Mouse (Mus musculus) layer of hippocampus, postnatal 10 days (tissue): ENCODE measurements at regions not wholly inside any gene's neighbourhood (a gene's known extent, or its start where the extent isn't known, plus 50 kb on each side); places are given as distances from the start of the nearest gene placed in this dataset.

Source experiments
- DNase-seq, 2 experiments: peaks; one replicate each; pipeline ENCODE4 v3.0.0; 2021; ENCODE audit warnings: low spot score in 2 of 2

DNA sequence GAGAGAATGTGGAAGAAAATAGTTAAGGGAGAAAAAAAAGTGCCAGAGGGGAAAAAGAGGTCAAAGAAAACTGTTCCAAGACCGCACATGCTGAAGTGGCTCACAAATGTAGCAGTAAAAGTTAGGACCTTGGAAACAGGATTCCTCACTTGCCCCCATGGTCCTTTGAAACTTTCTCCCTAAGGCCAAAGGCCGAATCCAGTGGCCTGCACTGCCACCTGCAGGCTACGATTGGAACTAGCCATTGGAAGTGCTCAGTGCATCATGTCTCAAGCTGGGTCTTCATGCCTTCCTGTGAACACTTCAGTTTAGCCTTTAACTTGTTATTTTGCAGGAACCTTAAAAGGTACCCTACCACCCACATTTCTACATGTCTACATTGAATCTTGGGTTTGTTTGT, 56.3 kb upstream of the Mctp2 start:
- DNase-seq: peak; percentile 71 to 75

GRCm38 (mm10) chr7:72391323-72391722, 84.9 kb upstream of the Mctp2 start:
- peak in 1 of 2 experiments; percentile 23 for DNase-seq

DNA sequence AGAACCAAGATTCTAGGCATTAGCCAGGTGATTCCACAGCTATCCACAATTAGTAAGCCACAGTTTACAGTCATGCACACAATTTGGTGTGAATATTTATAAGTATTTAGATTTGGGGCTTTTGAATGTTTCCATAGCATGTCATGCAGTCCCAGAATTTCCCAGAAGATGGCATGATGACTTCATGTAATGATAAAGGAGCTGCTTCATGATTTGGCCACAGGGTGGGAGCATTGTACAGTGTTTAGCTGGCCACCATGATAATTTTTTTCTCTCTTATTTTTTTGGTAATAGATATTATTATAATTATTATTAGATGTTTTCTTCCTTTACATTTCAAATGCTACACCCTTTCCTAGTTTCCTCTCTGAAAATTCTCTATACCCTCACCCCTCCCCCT, 93.6 kb upstream of the Mctp2 start:
- peak; percentile 72 to 77 for DNase-seq

GRCm38 (mm10) chr7:72406131-72406530, 99.7 kb upstream of the Mctp2 start:
- DNase-seq: no peak

DNA sequence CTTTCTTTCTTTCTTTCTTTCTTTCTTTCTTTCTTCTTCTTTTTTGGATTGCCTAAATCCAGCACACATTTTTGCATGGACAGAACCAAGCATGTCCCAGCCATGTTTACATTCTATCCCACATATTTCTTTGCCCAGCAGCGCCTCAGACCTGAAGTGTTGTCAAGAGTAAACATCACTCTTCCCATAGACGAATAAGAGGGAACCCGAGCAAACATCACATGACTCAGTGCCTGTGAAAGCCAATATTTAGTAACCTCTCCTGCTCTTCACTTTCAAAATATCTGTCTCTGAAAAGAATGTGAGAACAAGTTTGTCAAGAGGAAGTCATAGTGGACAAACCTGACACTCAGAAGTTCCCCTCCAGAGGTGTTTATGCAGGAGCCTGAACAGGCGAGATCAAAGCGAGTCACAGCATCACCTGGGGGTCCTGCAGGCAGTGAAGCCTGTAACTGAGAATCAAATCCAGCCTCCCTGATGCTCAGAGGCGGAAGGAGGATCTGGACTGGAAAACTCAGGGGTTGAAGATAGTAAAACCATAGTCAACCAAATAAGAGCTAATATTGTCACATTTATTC, 102.1 kb upstream of the Mctp2 start:
- no peak for DNase-seq

DNA sequence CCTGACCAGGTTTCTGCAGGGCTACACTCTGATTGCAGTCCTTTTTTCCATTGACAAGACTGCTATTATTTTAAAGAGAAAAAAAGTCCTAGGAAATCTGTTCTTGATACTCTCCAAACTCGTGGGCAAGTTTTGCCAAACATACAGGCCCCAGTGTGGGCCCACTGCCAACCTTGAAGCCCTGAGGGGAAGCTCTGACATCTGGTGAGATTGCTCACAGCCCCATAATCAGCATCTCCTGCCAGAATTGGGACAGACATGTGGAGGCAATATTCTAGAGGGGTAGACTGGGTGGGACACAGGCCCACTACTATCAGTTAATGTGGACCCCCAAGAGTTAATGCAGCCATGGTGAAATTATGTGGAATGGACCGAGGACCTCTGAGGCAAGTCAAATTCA, 132.1 kb upstream of the Mctp2 start:
- peak in 1 of 2 experiments; percentile 25 for DNase-seq

GRCm38 (mm10) chr7:72442001-72442400, 135.6 kb upstream of the Mctp2 start:
- DNase-seq: no peak

DNA sequence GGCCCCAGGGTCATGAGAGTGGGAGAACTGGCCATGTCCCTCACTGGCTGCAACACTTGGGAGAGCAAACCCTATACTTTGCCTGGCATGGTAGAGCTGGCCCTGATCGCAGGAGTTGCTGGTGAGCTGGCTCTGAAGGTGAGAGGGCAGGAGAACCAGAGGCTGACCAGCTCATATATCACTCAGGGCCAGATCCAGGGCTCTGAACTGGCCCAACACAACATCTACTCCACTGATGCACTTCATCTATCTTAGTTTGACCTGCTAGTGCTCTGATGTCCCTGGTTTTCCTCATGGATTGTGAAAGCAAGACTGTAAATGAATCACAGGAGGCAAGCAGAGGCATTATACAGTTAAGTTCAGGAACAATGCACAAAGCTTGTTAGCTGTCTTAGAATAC, 137.6 kb upstream of the Mctp2 start:
- no peak for DNase-seq

DNA sequence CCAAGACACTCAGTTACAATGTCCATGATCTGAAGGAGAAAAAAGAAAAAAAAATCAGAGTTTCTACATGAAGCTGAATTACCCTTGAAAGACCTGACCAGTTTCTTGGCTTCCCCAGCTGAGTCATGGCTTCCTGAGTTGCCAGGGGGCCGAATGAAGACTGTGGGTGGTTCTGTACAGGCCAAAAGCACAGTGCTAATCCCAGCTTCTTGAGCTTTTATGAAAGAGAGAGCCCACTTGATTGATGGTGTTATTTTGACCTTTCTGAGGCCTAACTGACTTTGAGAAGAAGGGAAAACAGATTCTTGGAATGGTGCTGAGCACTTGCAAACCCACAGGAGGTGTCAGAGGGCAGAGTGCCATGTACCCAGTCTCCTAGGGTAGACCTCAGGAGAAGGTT, 138.4 kb upstream of the Mctp2 start:
- no peak for DNase-seq

DNA sequence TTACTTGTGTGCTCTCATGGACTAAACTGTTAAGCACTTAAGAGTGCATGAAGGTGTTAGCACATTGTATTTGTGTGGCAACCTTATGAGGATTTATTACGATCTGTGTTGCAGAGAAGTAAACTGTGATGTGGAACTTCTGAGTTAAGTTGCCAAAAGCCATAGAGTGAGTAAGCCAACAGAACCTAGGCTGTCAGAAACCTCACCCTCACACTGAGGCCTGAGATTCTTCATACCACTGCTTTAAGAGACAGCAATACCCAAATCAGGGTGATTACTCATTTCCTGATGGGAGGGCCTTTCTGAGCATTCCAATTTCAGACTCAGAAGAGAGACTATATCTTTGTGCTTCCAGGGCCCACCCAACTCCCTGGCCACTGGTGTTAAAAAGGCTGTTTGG, 140.5 kb upstream of the Mctp2 start:
- DNase-seq: no peak

GRCm38 (mm10) chr7:72462978-72463377, 156.6 kb upstream of the Mctp2 start:
- DNase-seq: no peak

GRCm38 (mm10) chr7:72464658-72465057, 158.2 kb upstream of the Mctp2 start:
- no peak for DNase-seq

DNA sequence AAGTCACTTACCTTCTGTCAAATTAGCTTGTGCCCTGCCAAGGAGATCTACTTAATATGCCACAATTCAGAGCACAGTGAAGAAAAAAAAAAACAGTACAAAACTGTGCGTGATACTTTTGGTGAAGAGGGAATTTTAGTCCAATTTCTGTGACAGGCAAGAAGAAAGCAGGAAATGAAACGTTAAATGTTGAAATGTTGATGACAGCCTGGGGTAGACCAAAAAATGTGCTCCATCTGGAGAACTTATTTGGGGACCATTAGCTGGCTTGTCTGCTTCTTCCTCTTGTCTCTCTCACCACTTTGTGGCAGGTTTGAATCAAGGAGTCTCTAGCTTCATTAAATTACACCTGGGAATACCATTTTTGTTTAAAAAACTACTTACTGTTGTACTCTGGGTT, 163.3 kb upstream of the Mctp2 start:
- DNase-seq: no peak

GRCm38 (mm10) chr7:72474751-72475150, 168.3 kb upstream of the Mctp2 start:
- DNase-seq: no peak

DNA sequence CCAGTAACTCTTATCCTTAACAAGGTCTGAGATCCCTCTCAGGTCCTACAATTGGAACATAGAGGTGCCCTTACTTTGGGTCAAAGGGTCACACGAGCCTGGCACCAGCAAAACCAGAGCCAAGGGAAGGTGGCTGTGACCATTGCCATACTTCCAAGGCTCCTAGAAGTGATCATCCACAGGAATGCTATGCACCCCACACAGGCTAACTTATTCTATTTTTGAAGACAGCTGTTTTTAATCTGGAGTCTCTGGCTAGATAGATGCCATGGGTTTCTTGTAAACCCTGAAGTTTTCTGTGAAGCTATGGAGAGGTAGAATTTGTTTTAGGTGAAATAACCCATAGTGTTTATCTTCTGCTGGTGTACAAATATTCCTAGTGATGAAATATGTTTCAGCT, 172.5 kb upstream of the Mctp2 start:
- no peak for DNase-seq

GRCm38 (mm10) chr7:72481275-72481674, 174.9 kb upstream of the Mctp2 start:
- DNase-seq: no peak

DNA sequence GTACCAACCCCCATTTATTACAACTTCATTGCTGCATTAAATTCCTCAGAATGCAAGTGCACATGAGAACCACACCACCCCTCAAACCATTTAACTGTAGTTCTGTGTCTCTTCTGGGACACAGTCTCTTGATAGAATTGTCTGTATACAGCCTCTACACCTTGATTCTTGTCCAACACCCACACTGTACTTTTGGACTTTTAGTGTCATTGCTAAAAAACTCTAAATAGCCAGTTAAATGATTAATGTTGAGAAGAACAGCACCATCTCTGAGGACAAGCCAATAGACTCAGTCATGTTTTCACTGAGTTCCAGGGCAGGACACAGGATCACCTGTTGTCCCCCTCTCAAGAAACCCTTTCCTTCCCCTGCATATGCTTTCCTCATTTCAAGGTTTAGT, 183.8 kb upstream of the Mctp2 start:
- no peak for DNase-seq

DNA sequence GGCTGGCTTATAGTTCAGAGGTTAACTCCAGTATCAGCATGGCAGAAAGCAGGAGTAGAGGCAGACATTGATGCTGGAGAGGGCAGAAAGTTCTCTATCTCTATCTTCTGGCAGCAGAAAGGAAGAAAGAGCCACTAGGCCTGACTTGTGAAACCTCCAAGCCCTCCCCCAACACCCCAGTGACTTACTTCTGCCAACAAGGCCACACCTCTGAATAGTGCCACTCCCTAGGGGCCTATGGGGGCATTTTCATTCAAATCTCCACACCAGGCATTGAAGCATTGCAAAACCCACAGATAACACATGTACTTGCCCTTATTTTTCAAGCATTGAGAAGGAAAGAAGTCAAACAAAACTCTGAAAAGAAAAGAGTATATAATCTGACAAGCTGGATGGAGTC, 186.9 kb upstream of the Mctp2 start:
- no peak for DNase-seq

DNA sequence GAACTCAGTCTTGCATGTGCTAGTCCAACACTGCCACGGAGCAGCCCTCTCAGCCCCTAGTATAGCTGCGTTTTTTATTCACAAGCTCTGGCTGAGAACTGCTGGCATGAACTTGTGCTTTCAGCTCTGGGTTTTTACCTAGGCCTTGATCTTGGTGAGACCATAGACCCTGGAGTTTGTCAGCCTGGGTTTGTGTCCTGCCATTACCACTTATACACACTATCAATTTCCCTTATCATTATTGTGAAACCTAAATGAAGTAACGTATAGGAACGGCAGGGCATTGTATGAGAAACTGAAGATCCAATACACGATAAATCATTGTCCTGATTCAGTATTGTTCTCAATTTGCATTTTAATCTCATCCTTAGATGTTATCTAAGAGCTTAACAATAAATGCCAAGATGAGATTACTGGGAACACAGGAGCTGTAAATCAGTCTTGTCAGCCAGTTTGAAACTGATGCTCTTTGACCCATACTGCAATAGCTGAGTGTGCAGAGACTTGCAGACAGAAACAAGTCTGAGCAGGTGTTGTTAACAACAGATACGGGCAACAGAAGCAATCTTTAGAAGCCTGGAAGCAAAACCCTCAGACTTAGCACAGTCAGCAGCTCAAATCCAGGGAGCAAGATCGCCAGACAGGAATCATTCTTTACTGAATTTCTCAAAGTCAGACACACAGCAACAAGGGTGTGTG, 190.7 kb upstream of the Mctp2 start:
- no peak for DNase-seq

- DNase-seq: peak; percentile 40 to 48
Observed at GRCm38 (mm10) chr7:72498562-72499230, 192.3 kb upstream of the Mctp2 start.

- DNase-seq: no peak
Observed at GRCm38 (mm10) chr7:72499788-72500187, 193.4 kb upstream of the Mctp2 start.

DNA sequence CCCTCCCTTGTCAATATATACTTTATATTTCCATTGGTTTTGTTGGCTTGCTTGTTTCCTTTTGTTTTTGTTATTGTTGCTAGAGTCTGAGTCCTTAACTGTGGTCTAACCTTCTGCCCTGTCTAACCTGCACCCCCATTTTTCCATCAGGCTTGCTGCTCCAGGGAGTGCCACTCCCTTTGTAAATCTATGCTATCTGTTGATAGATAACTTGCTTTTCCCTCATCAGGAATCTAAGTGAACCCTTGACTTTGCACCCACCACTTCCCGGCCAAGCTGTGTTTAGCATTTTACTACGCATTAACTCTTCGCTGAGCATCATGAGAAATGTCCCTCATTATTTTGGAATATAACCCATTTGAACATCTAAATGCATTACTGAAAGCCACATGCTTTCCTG, 193.8 kb upstream of the Mctp2 start:
- no peak for DNase-seq

DNA sequence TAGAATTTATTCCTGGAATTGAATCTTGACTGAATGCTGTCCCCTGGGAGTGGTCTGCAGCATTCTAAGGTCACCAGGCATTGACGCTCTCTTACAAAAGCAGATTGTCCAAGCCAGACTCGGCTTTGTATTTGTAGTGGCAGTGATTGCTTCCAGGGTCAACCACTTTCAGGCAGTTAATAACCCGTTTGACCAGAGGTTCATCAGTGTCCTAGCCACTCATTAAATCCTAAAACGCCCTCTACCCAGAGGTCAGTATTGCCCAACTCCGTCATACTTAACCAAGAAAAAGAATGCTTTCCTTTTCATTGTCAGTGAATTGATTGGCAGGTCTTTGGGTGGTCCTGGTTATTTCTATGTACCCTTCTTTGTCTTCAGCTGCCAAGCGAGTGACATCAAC, 194.6 kb upstream of the Mctp2 start:
- no peak for DNase-seq
